Mouse (Mus musculus): ENCODE data around the gene Ddx6. TPM values are rescaled to one million over a fixed set of nuclear protein-coding genes. Genes with fewer than 3 reads are reported as not detected.

The Ddx6 gene
- polyA plus RNA-seq, 1 experiment: 168 TPM

GRCm38 (mm10) chr9:44589095-44589494 is 15.6 kb upstream of the Ddx6 start:
- no peak overlapping the region for H3K4me3 ChIP-seq (ENCODE audit: insufficient read depth, low read depth, low read length)
- H3K27ac ChIP-seq (ENCODE audit: insufficient read depth, low read depth, low read length): no peak overlapping the region
- TF ChIP-seq CTCF (IDR thresholded peaks at IDR 0.05; ENCODE audit: insufficient read depth, low read depth, low read length) (no peak), POLR2A (IDR thresholded peaks at IDR 0.05; ENCODE audit: insufficient read depth, low read depth, low read length) (no peak)
- no peaks in the 10 kb centered on the region for H3K4me1 ChIP-seq (ENCODE audit: control insufficient read depth, insufficient read depth, low read length)

GRCm38 (mm10) chr9:44590969-44591368 is 13.7 kb upstream of the Ddx6 start:
- TF ChIP-seq POLR2A (IDR thresholded peaks at IDR 0.05; ENCODE audit: insufficient read depth, low read depth, low read length): no peak
- no peak for TF ChIP-seq CTCF (IDR thresholded peaks at IDR 0.05; ENCODE audit: insufficient read depth, low read depth, low read length)
- Histone ChIP-seq H3K4me3 (ENCODE audit: insufficient read depth, low read depth, low read length) (no peak overlapping the region), H3K27ac (ENCODE audit: insufficient read depth, low read depth, low read length) (no peak overlapping the region), H3K4me1 (ENCODE audit: control insufficient read depth, insufficient read depth, low read length) (no peaks in the 10 kb centered on the region)
- 46% methylated on average over 2 of the region's 2 CpGs for WGBS

- H3K4me1 ChIP-seq (ENCODE audit: control insufficient read depth, insufficient read depth, low read length): no peaks in the 10 kb centered on the region
- no peak overlapping the region for H3K27ac ChIP-seq (ENCODE audit: insufficient read depth, low read depth, low read length)
- 72% methylated on average over 7 of the region's 7 CpGs for WGBS
- H3K4me3 ChIP-seq (ENCODE audit: insufficient read depth, low read depth, low read length): no peak overlapping the region
- TF ChIP-seq CTCF (IDR thresholded peaks at IDR 0.05; ENCODE audit: insufficient read depth, low read depth, low read length) (no peak), POLR2A (IDR thresholded peaks at IDR 0.05; ENCODE audit: insufficient read depth, low read depth, low read length) (no peak)
These were observed 13.0 kb upstream of the Ddx6 start for GRCm38 (mm10) chr9:44591595-44592188.

GRCm38 (mm10) chr9:44593221-44593620 is 11.5 kb upstream of the Ddx6 start:
- Histone ChIP-seq H3K27ac (ENCODE audit: insufficient read depth, low read depth, low read length) (no peak overlapping the region), H3K4me1 (ENCODE audit: control insufficient read depth, insufficient read depth, low read length) (no peaks in the 10 kb centered on the region), H3K4me3 (ENCODE audit: insufficient read depth, low read depth, low read length) (no peak overlapping the region)
- WGBS: 79% methylated on average over 4 of the region's 4 CpGs
- TF ChIP-seq CTCF (IDR thresholded peaks at IDR 0.05; ENCODE audit: insufficient read depth, low read depth, low read length) (no peak), POLR2A (IDR thresholded peaks at IDR 0.05; ENCODE audit: insufficient read depth, low read depth, low read length) (no peak)

- Histone ChIP-seq H3K4me1 (ENCODE audit: control insufficient read depth, insufficient read depth, low read length) (peaks cover 2% of the 10 kb centered on the region), H3K27ac (ENCODE audit: insufficient read depth, low read depth, low read length) (no peak overlapping the region), H3K4me3 (ENCODE audit: insufficient read depth, low read depth, low read length) (no peak overlapping the region)
- TF ChIP-seq CTCF (IDR thresholded peaks at IDR 0.05; ENCODE audit: insufficient read depth, low read depth, low read length) (no peak), POLR2A (IDR thresholded peaks at IDR 0.05; ENCODE audit: insufficient read depth, low read depth, low read length) (no peak)
- WGBS: 78% methylated on average over 4 of the region's 4 CpGs
These were observed 10.8 kb upstream of the Ddx6 start for GRCm38 (mm10) chr9:44593886-44594285.

- WGBS: 75% methylated on average over 9 of the region's 9 CpGs
- TF ChIP-seq CTCF (IDR thresholded peaks at IDR 0.05; ENCODE audit: insufficient read depth, low read depth, low read length) (no peak), POLR2A (IDR thresholded peaks at IDR 0.05; ENCODE audit: insufficient read depth, low read depth, low read length) (no peak)
These were observed 9.7 kb upstream of the Ddx6 start for GRCm38 (mm10) chr9:44594901-44595536.

GRCm38 (mm10) chr9:44595537-44595930 is 9.2 kb upstream of the Ddx6 start:
- TF ChIP-seq POLR2A (IDR thresholded peaks at IDR 0.05; ENCODE audit: insufficient read depth, low read depth, low read length): no peak
- H3K4me1 ChIP-seq (ENCODE audit: control insufficient read depth, insufficient read depth, low read length): peaks cover 10% of the 10 kb centered on the region
- no peak overlapping the region for H3K4me3 ChIP-seq (ENCODE audit: insufficient read depth, low read depth, low read length)
- H3K27ac ChIP-seq (ENCODE audit: insufficient read depth, low read depth, low read length): no peak overlapping the region
- 97% methylated on average over 1 of the region's 1 CpGs for WGBS

More at GRCm38 (mm10) chr9:44594901-44595536, 9.7 kb upstream of the Ddx6 start:
- Histone ChIP-seq H3K4me3 (ENCODE audit: insufficient read depth, low read depth, low read length) (no peak overlapping the region), H3K4me1 (ENCODE audit: control insufficient read depth, insufficient read depth, low read length) (peaks cover 8% of the 10 kb centered on the region), H3K27ac (ENCODE audit: insufficient read depth, low read depth, low read length) (no peak overlapping the region)

- Histone ChIP-seq H3K4me3 (ENCODE audit: insufficient read depth, low read depth, low read length) (no peak overlapping the region), H3K27ac (ENCODE audit: insufficient read depth, low read depth, low read length) (no peak overlapping the region), H3K4me1 (ENCODE audit: control insufficient read depth, insufficient read depth, low read length) (peaks cover 10% of the 10 kb centered on the region)
- TF ChIP-seq CTCF (IDR thresholded peaks at IDR 0.05; ENCODE audit: insufficient read depth, low read depth, low read length) (no peak), POLR2A (IDR thresholded peaks at IDR 0.05; ENCODE audit: insufficient read depth, low read depth, low read length) (no peak)
- WGBS: 95% methylated on average over 2 of the region's 2 CpGs
These were observed 7.0 kb upstream of the Ddx6 start for GRCm38 (mm10) chr9:44597742-44598141.

- no peak overlapping the region for H3K4me3 ChIP-seq (ENCODE audit: insufficient read depth, low read depth, low read length)
- TF ChIP-seq POLR2A (IDR thresholded peaks at IDR 0.05; ENCODE audit: insufficient read depth, low read depth, low read length) (no peak), CTCF (IDR thresholded peaks at IDR 0.05; ENCODE audit: insufficient read depth, low read depth, low read length) (no peak)
- no peak overlapping the region for H3K27ac ChIP-seq (ENCODE audit: insufficient read depth, low read depth, low read length)
- 9% methylated on average over 18 of the region's 18 CpGs for WGBS
- peaks cover 10% of the 10 kb centered on the region for H3K4me1 ChIP-seq (ENCODE audit: control insufficient read depth, insufficient read depth, low read length)
These were observed 5.7 kb upstream of the Ddx6 start for GRCm38 (mm10) chr9:44598899-44599495.
